Mouse (Mus musculus): ENCODE measurements around the gene Erich6.

DNA sequence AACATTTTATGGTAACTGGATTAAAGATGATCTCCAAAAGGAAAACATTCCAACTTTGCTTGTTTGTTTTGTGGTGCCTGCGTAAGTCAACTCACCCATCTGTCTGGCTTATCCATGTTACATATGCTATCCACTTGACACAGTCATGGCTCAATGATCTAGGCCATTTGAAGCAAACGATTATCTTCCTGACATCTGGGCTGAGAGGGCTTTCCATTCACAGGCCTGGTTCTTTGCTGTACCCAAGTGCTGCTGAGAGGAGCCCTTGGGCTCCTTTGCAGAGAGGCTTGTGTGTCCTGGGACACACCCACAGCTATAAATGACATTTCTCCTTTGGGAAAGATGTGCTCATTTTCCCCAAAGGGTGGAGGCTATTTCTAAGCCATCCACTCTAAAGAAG lies 41.9 kb upstream of the Erich6 start:
- no peak for TF ChIP-seq POLR2A (IDR thresholded peaks at IDR 0.05; ENCODE audit: extremely low read depth, insufficient read depth, low read length)
- TF ChIP-seq CTCF (IDR thresholded peaks at IDR 0.05; ENCODE audit: extremely low read depth, insufficient read depth, low read length), result no peak
